Mouse (Mus musculus): ENCODE measurements around the gene Farsb.

Farsb gene

GRCm38 (mm10) chr1:78420271-78420670 lies 68.4 kb downstream of the Farsb start:
- DNase-seq (ENCODE audit: low spot score), result no peak

- DNase-seq (ENCODE audit: low spot score), result peak; percentile 86
Observed at GRCm38 (mm10) chr1:78419593-78419992, 69.1 kb downstream of the Farsb start.

GRCm38 (mm10) chr1:78417154-78417911 lies 71.4 kb downstream of the Farsb start:
- no peak for DNase-seq (ENCODE audit: low spot score)

GRCm38 (mm10) chr1:78414421-78414820 lies 74.3 kb downstream of the Farsb start:
- no peak for DNase-seq (ENCODE audit: low spot score)

GRCm38 (mm10) chr1:78412668-78413067 lies 76.0 kb downstream of the Farsb start:
- DNase-seq (ENCODE audit: low spot score), result no peak

GRCm38 (mm10) chr1:78409396-78409795 lies 79.3 kb downstream of the Farsb start:
- DNase-seq (ENCODE audit: low spot score), result no peak

GRCm38 (mm10) chr1:78401413-78401812 lies 87.3 kb downstream of the Farsb start:
- DNase-seq (ENCODE audit: low spot score), result no peak

- DNase-seq (ENCODE audit: low spot score), result no peak
Observed at GRCm38 (mm10) chr1:78399755-78400154, 88.9 kb downstream of the Farsb start.

- peak; percentile 13 for DNase-seq (ENCODE audit: low spot score)
Observed at GRCm38 (mm10) chr1:78396320-78396913, 92.3 kb downstream of the Farsb start.

GRCm38 (mm10) chr1:78395737-78396136 lies 93.0 kb downstream of the Farsb start:
- peak; percentile 46 for DNase-seq (ENCODE audit: low spot score)

- no peak for DNase-seq (ENCODE audit: low spot score)
Observed at GRCm38 (mm10) chr1:78395191-78395735, 93.4 kb downstream of the Farsb start.

- no peak for DNase-seq (ENCODE audit: low spot score)
Observed at GRCm38 (mm10) chr1:78388848-78389247, 99.8 kb downstream of the Farsb start.

- DNase-seq (ENCODE audit: low spot score), result no peak
Observed at GRCm38 (mm10) chr1:78387854-78388253, 100.8 kb downstream of the Farsb start.

- DNase-seq (ENCODE audit: low spot score), result no peak
Observed at GRCm38 (mm10) chr1:78380950-78381349, 107.7 kb downstream of the Farsb start.

- no peak for DNase-seq (ENCODE audit: low spot score)
Observed at GRCm38 (mm10) chr1:78375058-78375457, 113.6 kb downstream of the Farsb start.

- no peak for DNase-seq (ENCODE audit: low spot score)
Observed at GRCm38 (mm10) chr1:78373836-78374235, 114.9 kb downstream of the Farsb start.

GRCm38 (mm10) chr1:78372316-78372715 lies 116.4 kb downstream of the Farsb start:
- DNase-seq (ENCODE audit: low spot score), result no peak

- peak; percentile 13 for DNase-seq (ENCODE audit: low spot score)
Observed at GRCm38 (mm10) chr1:78371569-78372236, 117.0 kb downstream of the Farsb start.

GRCm38 (mm10) chr1:78370121-78370520 lies 118.6 kb downstream of the Farsb start:
- no peak for DNase-seq (ENCODE audit: low spot score)
